Mouse (Mus musculus) cerebellum, adult 11-12 months (tissue): ENCODE measurements at regions not wholly inside any gene's neighbourhood (a gene's known extent, or its start where the extent isn't known, plus 50 kb on each side); places are given as distances from the start of the nearest gene placed in this dataset.
"Not testable (repeated sequence)": the region's sequence is repeated elsewhere in the genome, so short reads cannot be mapped to it uniquely, and the experiment has no call there.

ENCODE experiments used
- DNase-seq: peaks from one replicate; pipeline ENCODE4 v3.0.0; 2022

DNA sequence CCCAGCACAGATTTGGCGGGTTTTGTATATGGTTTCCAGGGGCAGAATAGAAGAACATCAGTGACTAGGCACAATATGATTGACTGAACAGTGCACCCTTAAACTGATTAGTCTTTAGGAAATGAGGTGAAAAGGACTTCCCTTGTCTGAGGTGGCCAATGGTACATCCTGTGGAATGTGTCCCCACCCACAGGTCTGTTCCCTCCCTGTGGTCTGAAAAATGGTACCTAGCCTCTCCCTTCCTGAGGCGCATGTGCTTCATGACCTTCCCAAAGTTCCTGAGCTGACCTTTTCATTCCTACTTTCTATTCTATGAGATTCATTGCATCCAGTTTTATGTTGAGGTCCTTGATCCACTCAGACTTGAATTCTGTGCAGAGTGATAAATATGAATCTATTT is 76.0 kb downstream of the Zfp97 start:
- DNase-seq, result not testable (repeated sequence)

DNA sequence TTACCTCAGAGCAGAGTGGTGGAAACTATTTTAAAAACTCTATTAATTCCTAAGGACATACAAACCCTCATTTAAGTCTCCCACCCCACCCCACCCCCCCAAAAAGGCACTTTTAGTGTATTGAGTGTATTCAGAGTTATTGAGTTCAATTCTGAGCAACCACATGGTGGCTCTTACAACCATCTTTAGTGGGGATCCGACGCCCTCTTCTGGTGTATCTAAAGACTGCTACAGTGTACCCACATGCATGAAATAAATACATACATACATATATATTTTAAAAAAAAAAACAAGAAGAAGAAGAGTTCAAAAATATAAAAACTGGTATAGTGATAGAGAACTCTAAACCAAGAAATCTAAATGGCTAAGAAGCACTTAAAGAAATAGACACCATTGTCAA is 107.9 kb downstream of the Zfp97 start:
- DNase-seq, result no peak

DNA sequence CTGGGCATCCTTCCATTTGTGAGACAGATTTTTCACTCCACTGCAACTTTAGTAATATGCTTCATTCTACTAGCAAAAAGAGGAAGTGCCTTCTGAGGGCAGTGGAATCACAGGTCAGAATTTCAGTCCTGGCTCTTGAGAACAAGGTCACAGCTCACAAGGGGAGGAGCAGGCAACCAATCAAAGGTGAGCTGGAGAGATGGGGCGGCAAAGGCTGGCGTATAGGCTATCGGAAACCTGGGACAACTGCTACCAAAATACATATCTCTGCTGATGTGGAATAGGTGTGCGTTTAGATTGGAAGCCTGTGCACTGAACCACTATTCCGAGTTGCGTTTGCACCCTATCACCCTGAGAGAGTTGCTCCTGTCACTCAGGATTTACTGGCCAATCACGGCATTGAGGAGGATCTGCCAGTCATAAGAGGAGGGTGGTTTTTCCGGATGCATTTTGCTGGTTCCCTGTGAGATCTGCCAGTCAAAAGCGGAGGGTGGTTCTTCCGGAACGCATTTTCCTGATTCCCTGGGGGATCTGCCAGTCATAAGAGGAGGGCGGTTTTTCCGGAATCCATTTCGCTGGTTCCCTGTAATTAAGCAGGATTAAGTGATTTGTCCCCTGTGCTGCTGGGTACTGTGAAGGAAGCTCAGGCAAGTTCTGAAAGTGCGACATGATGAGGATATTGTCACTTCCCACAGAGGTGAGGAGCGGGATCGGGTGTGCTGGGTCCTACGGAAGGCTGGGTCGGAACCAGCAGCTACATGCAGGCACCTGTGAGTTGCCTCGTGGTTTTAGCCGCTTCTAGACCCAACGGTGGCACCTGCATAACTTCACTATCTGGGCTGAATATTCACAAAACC is 113.3 kb downstream of the Zfp97 start:
- DNase-seq, result peak; percentile 92

- DNase-seq, result not testable (repeated sequence)
These were observed 113.9 kb downstream of the Zfp97 start for GRCm38 (mm10) chr17:17235186-17235482.
